Mouse (Mus musculus) left cerebral cortex, adult 2 months (tissue): ENCODE results near the gene Tbc1d1. TPM values are rescaled to one million over a fixed set of nuclear protein-coding genes. Genes with fewer than 3 reads are reported as not detected.

Experiments
- DNase-seq, 2 experiments: peaks; one replicate each; pipeline ENCODE4 v3.0.0; 2021 to 2022; ENCODE audit warnings: low spot score in 2 of 2, mixed read lengths in 1 of 2; ENCODE audit errors: extremely low spot score in 1 of 2
- H3K27ac ChIP-seq: fragments of 200-600 bp; 2 replicates; pipeline ENCODE4 v1.8.1; 2022
- H3K4me3 ChIP-seq: fragments of 200-600 bp; 2 replicates; pipeline ENCODE4 v1.8.1; 2022
- CTCF ChIP-seq: fragments of 200-600 bp; IDR thresholded peaks from 2 replicates; pipeline ENCODE4 v1.8.1; 2022; ENCODE audit warnings: antibody characterized with exemption, mild to moderate bottlenecking, moderate library complexity
- intact Hi-C: fragments of 180-260 bp; cut with DNase I; formaldehyde crosslinking; loops from one replicate; pipeline ENCODE4 v1.15.1; 2025
- total RNA-seq, 2 experiments: library from RNA; stranded (reverse); gene quantifications; 2 replicates each; pipeline ENCODE4 v1.2.3; 2021

The Tbc1d1 gene
- total RNA-seq, 2 experiments from 2014 or later = 20.2 to 24.6 TPM

- Histone ChIP-seq H3K27ac (no peak overlapping the region), H3K4me3 (no peak overlapping the region)
- intact Hi-C loops = loop anchor here (5.0 kb wide), 1 partner anchor 43 kb away; no protein-coding TSS in a partner anchor
- TF ChIP-seq CTCF = no peak
- no peak for DNase-seq
These were observed 184.3 kb downstream of the Tbc1d1 start for GRCm38 (mm10) chr5:64340366-64340765.

GRCm38 (mm10) chr5:64341671-64342070, 185.6 kb downstream of the Tbc1d1 start:
- no peak overlapping the region for H3K27ac ChIP-seq
- intact Hi-C loops = loop anchor here (5.0 kb wide), 1 partner anchor 44 kb away; no protein-coding TSS in a partner anchor
- TF ChIP-seq CTCF = no peak
- no peak for DNase-seq
- H3K4me3 ChIP-seq = no peak overlapping the region

GRCm38 (mm10) chr5:64342138-64342537, 186.0 kb downstream of the Tbc1d1 start:
- intact Hi-C loops = loop anchor here (5.0 kb wide), 1 partner anchor 45 kb away; no protein-coding TSS in a partner anchor
- no peak for TF ChIP-seq CTCF
- DNase-seq = no peak
- no peak overlapping the region for H3K4me3 ChIP-seq
- H3K27ac ChIP-seq = no peak overlapping the region

GRCm38 (mm10) chr5:64343972-64344700, 188.0 kb downstream of the Tbc1d1 start:
- H3K27ac ChIP-seq = no peak overlapping the region; the same call in 1 of the 2 replicates
- DNase-seq = no peak
- intact Hi-C loops = loop anchor here (5.0 kb wide), 1 partner anchor 47 kb away; no protein-coding TSS in a partner anchor
- no peak overlapping the region for H3K4me3 ChIP-seq
- TF ChIP-seq CTCF = peak; percentile 25

GRCm38 (mm10) chr5:64345181-64345735, 189.2 kb downstream of the Tbc1d1 start:
- TF ChIP-seq CTCF = no peak
- Histone ChIP-seq H3K4me3 (no peak overlapping the region), H3K27ac (peak overlapping the region; percentile 61)
- intact Hi-C loops = no loop called here
- DNase-seq = no peak

- H3K27ac ChIP-seq = no peak overlapping the region
- no peak for DNase-seq
- no peak for TF ChIP-seq CTCF
- intact Hi-C loops = no loop called here
- no peak overlapping the region for H3K4me3 ChIP-seq
These were observed 189.7 kb downstream of the Tbc1d1 start for GRCm38 (mm10) chr5:64345761-64346160.

- Histone ChIP-seq H3K4me3 (no peak overlapping the region), H3K27ac (no peak overlapping the region)
- DNase-seq = no peak
- no peak for TF ChIP-seq CTCF
- intact Hi-C loops = no loop called here
These were observed 190.3 kb downstream of the Tbc1d1 start for GRCm38 (mm10) chr5:64346343-64346885.

- TF ChIP-seq CTCF = no peak
These were observed 192.1 kb downstream of the Tbc1d1 start for GRCm38 (mm10) chr5:64348166-64348565.

GRCm38 (mm10) chr5:64348780-64349179, 192.7 kb downstream of the Tbc1d1 start:
- Histone ChIP-seq H3K27ac (no peak overlapping the region), H3K4me3 (no peak overlapping the region)
- TF ChIP-seq CTCF = no peak
- intact Hi-C loops = no loop called here
- no peak for DNase-seq

More at GRCm38 (mm10) chr5:64348166-64348565, 192.1 kb downstream of the Tbc1d1 start:
- DNase-seq = no peak
- intact Hi-C loops = no loop called here
- Histone ChIP-seq H3K27ac (no peak overlapping the region), H3K4me3 (no peak overlapping the region)

GRCm38 (mm10) chr5:64351968-64352367, 195.9 kb downstream of the Tbc1d1 start:
- no peak overlapping the region for H3K27ac ChIP-seq
- no peak overlapping the region for H3K4me3 ChIP-seq
- DNase-seq = no peak
- TF ChIP-seq CTCF = no peak
- intact Hi-C loops = no loop called here

GRCm38 (mm10) chr5:64358639-64359584, 202.8 kb downstream of the Tbc1d1 start:
- DNase-seq = no peak
- intact Hi-C loops = no loop called here
- Histone ChIP-seq H3K27ac (no peak overlapping the region), H3K4me3 (no peak overlapping the region)
- TF ChIP-seq CTCF = no peak
